Mouse (Mus musculus): Measurements from ENCODE around the gene Dvl1. TPM values are rescaled to one million over a fixed set of nuclear protein-coding genes. Genes with fewer than 3 reads are reported as not detected.

Gene Dvl1
- polyA plus RNA-seq, 1 experiment from 2014 or later, result 83.6 TPM

- H3K27me3 ChIP-seq, result no peaks in the 10 kb centered on the region
- in situ Hi-C loops (cut with MboI; ENCODE audit: low pct_unique_long_range_greater_than_20kb), result no loop called here
- ChIA-PET POLR2A (no interaction called here), CTCF (interaction anchor here (1.0 to 1.5 kb wide), 2 partner anchors 10 to 11 kb away, joined by 4 to 7 read pairs; no protein-coding TSS in a partner anchor)
- no peak for ATAC-seq
- TF ChIP-seq CTCF (IDR thresholded peaks at IDR 0.05), result no peak
- no peak for DNase-seq (ENCODE audit: low read depth, low spot score)
These were observed 23.8 kb upstream of the Dvl1 start for GRCm38 (mm10) chr4:155823443-155823842.

GRCm38 (mm10) chr4:155829866-155830265 is 17.3 kb upstream of the Dvl1 start:
- in situ Hi-C loops (cut with MboI; ENCODE audit: low pct_unique_long_range_greater_than_20kb), result loop anchor here (5.0 kb wide), 2 partner anchors 37 to 62 kb away; partner anchors contain the start of genes Acap3, Cptp, Ints11 and Pusl1
- ATAC-seq, result no peak

DNA sequence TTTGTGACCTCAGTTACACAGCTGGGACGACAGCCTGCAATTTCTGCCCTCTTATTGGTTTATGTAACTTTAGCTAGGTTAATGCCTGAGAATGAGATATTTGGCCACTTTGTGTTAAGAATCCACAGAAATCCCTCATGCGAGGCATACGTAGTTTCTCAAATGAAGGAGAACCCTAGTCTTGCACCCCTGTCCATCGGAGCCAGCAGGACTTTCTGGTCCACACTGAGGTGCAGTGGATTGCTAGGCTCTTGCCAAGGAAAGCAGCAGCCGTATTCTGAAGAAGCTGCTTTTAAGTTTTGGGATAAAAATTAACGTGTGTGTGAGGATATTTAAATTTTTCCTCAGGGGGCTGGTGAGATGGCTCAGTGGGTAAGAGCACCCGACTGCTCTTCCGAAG is 16.6 kb upstream of the Dvl1 start:
- ATAC-seq (no peak), DNase-seq (ENCODE audit: low read depth, low spot score) (no peak)
- ChIA-PET POLR2A (no interaction called here), CTCF (no interaction called here)
- in situ Hi-C loops (cut with MboI; ENCODE audit: low pct_unique_long_range_greater_than_20kb), result loop anchor here (5.0 kb wide), 2 partner anchors 37 to 62 kb away; partner anchors contain the start of genes Acap3, Cptp, Ints11 and Pusl1
- no peak for TF ChIP-seq CTCF (IDR thresholded peaks at IDR 0.05)
- no peaks in the 10 kb centered on the region for H3K27me3 ChIP-seq

More at GRCm38 (mm10) chr4:155829866-155830265, 17.3 kb upstream of the Dvl1 start:
- H3K27me3 ChIP-seq, result no peaks in the 10 kb centered on the region
- ChIA-PET POLR2A (no interaction called here), CTCF (no interaction called here)
- no peak for DNase-seq (ENCODE audit: low read depth, low spot score)
- no peak for TF ChIP-seq CTCF (IDR thresholded peaks at IDR 0.05)

DNA sequence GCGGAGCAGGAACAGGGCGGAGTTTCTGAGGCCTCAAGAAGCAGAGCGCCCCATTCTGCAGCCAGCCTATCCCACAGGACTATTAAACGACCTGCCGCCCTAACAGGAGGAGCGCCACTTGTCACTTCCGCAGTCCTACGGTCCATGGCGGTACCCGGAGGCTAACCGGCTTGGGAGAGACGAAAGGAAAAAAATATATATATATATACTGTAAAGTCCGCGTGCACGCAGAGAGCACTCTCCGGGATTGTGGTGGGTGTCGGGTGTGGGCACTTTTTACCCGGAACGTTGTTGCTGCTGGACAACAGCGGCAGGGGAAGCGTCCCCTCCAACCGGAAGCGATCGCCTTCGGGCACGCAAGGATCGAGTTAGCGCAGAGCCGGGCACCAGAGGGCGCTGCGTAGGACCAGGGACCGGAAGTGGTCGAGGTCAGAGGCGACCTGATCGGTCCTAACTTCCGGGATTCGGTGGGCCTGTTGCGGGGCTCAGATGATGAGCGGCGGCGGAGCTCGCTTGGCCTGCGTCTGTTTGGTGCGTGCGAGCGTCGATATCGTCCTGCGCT is 15.9 kb upstream of the Dvl1 start, which contains the start of gene Aurkaip1:
Gene Aurkaip1 (plus strand): TSS at position 68 of the 562 bp plus-strand sequence.
- no peaks in the 10 kb centered on the region for H3K27me3 ChIP-seq
- TF ChIP-seq CTCF (IDR thresholded peaks at IDR 0.05), result peak; percentile 60
- ATAC-seq (peak; percentile 93), DNase-seq (ENCODE audit: low read depth, low spot score) (peak; percentile 78)
- in situ Hi-C loops (cut with MboI; ENCODE audit: low pct_unique_long_range_greater_than_20kb), result loop anchor here (5.0 kb wide), 2 partner anchors 36 to 61 kb away; partner anchors contain the start of genes Acap3, Cptp, Ints11 and Pusl1
- CTCF ChIA-PET, result interaction anchor here (0.7 to 1.3 kb wide), 3 partner anchors 15 to 38 kb away, joined by 3 read pairs; partner anchors contain the start of genes Cptp and Dvl1
- POLR2A ChIA-PET, result interaction anchor here (1.3 to 1.9 kb wide), 2 partner anchors 32 to 38 kb away, joined by 4 read pairs; partner anchors contain the start of genes Cptp, Ints11 and Tas1r3

GRCm38 (mm10) chr4:155831831-155832230 is 15.4 kb upstream of the Dvl1 start:
- in situ Hi-C loops (cut with MboI; ENCODE audit: low pct_unique_long_range_greater_than_20kb), result loop anchor here (5.0 kb wide), 2 partner anchors 35 to 60 kb away; partner anchors contain the start of genes Acap3, Cptp, Ints11 and Pusl1
- no peak for TF ChIP-seq CTCF (IDR thresholded peaks at IDR 0.05)
- DNase-seq (ENCODE audit: low read depth, low spot score), result no peak

GRCm38 (mm10) chr4:155832321-155832720 is 14.9 kb upstream of the Dvl1 start:
- in situ Hi-C loops (cut with MboI; ENCODE audit: low pct_unique_long_range_greater_than_20kb), result loop anchor here (5.0 kb wide), 2 partner anchors 35 to 60 kb away; partner anchors contain the start of genes Acap3, Cptp, Ints11 and Pusl1
- no peak for DNase-seq (ENCODE audit: low read depth, low spot score)
- no peak for ATAC-seq
- POLR2A ChIA-PET, result interaction anchor here (1.3 to 1.9 kb wide), 2 partner anchors 31 to 37 kb away, joined by 4 read pairs; partner anchors contain the start of genes Cptp, Ints11 and Tas1r3
- H3K27me3 ChIP-seq, result no peaks in the 10 kb centered on the region
- CTCF ChIA-PET, result interaction anchor here (1.3 kb wide), 1 partner anchor 14 kb away, joined by 3 read pairs; the partner anchor contains the start of gene Dvl1
- TF ChIP-seq CTCF (IDR thresholded peaks at IDR 0.05), result no peak

More at GRCm38 (mm10) chr4:155831831-155832230, 15.4 kb upstream of the Dvl1 start:
- ChIA-PET POLR2A (interaction anchor here (1.3 to 1.9 kb wide), 2 partner anchors 32 to 38 kb away, joined by 4 read pairs; partner anchors contain the start of genes Cptp, Ints11 and Tas1r3), CTCF (interaction anchor here (0.7 to 1.3 kb wide), 3 partner anchors 15 to 37 kb away, joined by 3 read pairs; partner anchors contain the start of genes Cptp and Dvl1)
- no peaks in the 10 kb centered on the region for H3K27me3 ChIP-seq
- ATAC-seq, result no peak

DNA sequence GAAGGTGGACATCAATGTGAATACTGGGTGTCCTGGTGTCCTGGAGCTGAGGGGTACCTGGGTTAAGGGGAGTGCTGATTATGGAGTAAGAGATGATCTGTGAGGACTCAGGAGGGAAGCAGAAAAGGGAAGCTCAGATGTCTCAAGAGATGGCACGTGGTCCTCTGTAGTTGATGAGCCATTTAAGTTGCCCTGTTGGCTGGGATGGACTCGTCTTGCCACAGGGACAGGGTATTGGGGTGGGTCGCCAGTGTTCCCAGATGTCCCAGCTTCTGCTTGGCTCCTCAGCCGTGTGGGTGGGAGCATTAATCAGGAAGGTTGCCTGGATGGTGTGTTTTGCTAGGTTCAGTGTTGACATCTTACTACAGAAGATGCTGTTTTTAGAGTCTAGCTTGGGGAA is 14.0 kb upstream of the Dvl1 start:
- CTCF ChIA-PET, result interaction anchor here (0.9 to 2.3 kb wide), 8 partner anchors 9 to 66 kb away, joined by 3 to 22 read pairs (median 6); partner anchors contain the start of gene Dvl1
- ATAC-seq, result no peak

DNA sequence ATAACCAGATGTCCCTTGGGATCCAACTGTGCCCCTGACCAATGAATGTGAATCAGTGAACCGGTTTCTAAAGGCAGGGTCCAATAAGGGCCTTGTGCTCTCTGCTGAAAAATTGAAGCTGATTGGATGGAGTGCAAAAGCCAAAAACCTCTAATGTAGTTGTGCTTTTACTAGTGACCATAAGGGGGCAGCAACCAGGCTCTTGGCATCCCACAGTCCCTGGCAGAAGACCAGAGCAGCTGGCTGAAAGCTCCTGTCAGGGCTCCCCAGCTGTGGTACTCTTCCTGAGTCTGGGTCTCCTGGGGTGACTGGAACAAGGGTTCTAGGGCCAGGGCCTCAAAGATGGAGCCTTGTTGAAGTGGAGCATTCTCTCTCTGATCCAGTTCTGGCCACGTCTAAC is 13.4 kb upstream of the Dvl1 start:
- ChIA-PET CTCF (interaction anchor here (0.9 to 2.3 kb wide), 10 partner anchors 10 to 67 kb away, joined by 3 to 22 read pairs (median 4); partner anchors contain the start of gene Dvl1), POLR2A (interaction anchor here (1.1 to 1.3 kb wide), 2 partner anchors 15 to 22 kb away, joined by 3 to 6 read pairs; no protein-coding TSS in a partner anchor)
- in situ Hi-C loops (cut with MboI; ENCODE audit: low pct_unique_long_range_greater_than_20kb), result loop anchor here (5.0 kb wide), 2 partner anchors 33 to 58 kb away; partner anchors contain the start of genes Acap3, Cptp, Ints11 and Pusl1
- H3K27me3 ChIP-seq, result no peaks in the 10 kb centered on the region
- ATAC-seq, result no peak
- TF ChIP-seq CTCF (IDR thresholded peaks at IDR 0.05), result peak; percentile 80
- DNase-seq (ENCODE audit: low read depth, low spot score), result no peak

More for the DNA sequence above, 14.0 kb upstream of the Dvl1 start:
- no peak for DNase-seq (ENCODE audit: low read depth, low spot score)
- in situ Hi-C loops (cut with MboI; ENCODE audit: low pct_unique_long_range_greater_than_20kb), result loop anchor here (5.0 kb wide), 2 partner anchors 34 to 59 kb away; partner anchors contain the start of genes Acap3, Cptp, Ints11 and Pusl1
- TF ChIP-seq CTCF (IDR thresholded peaks at IDR 0.05), result no peak
- POLR2A ChIA-PET, result interaction anchor here (1.1 to 1.9 kb wide), 3 partner anchors 16 to 30 kb away, joined by 3 to 6 read pairs (median 4); partner anchors contain the start of gene Tas1r3
- no peaks in the 10 kb centered on the region for H3K27me3 ChIP-seq

GRCm38 (mm10) chr4:155837404-155838010 is 9.7 kb upstream of the Dvl1 start:
- in situ Hi-C loops (cut with MboI; ENCODE audit: low pct_unique_long_range_greater_than_20kb), result no loop called here

More at GRCm38 (mm10) chr4:155837404-155838010, 9.7 kb upstream of the Dvl1 start:
- no peaks in the 10 kb centered on the region for H3K27me3 ChIP-seq
- DNase-seq (ENCODE audit: low read depth, low spot score) (peak; percentile 80), ATAC-seq (peak; percentile 72)
- TF ChIP-seq CTCF (IDR thresholded peaks at IDR 0.05), result no peak
- ChIA-PET CTCF (no interaction called here), POLR2A (no interaction called here)
